25 mouse cellular contexts compared by ENCODE assay signal in genomic region chr13:36541287-36541780, GRCm38 (mm10).
DNase-seq lines count a peak whose midpoint lies in the region; ATAC-seq and TF ChIP-seq lines count a peak whose summit lies in the region.
"Had no signal": no experiment of that assay in that cellular context is flagged by ENCODE, and none has a peak within 500 bp of the region (broad histone marks: within the 10 kb centered on the region; RNA-seq: fewer than 3 reads in every experiment).

No protein-coding gene starts in this region.

- H3K27me3 ChIP-seq in lung, embryonic 16.5 days (ENCODE audit: control insufficient read depth, insufficient read depth, low read depth, low read length), result no peaks in the 10 kb centered on the region
- H3K27me3 ChIP-seq in stomach, embryonic 14.5 days (ENCODE audit: control insufficient read depth, insufficient read depth, low read length), result no peaks in the 10 kb centered on the region
- H3K27me3 ChIP-seq in stomach, postnatal 0 days (ENCODE audit: control insufficient read depth, insufficient read depth, low read length), result no peaks in the 10 kb centered on the region
- H3K27me3 ChIP-seq: forebrain, embryonic 15.5 days; hindbrain, embryonic 13.5 days; midbrain, embryonic 15.5 days; Patski; stomach, embryonic 15.5 days had no signal

- no peaks in the 10 kb centered on the region for H3K9me3 ChIP-seq in lung, embryonic 16.5 days (ENCODE audit: control insufficient read depth, low read length)
- no peaks in the 10 kb centered on the region for H3K9me3 ChIP-seq in stomach, embryonic 14.5 days (ENCODE audit: control insufficient read depth, low read depth, low read length)
- no peaks in the 10 kb centered on the region for H3K9me3 ChIP-seq in stomach, postnatal 0 days (ENCODE audit: control insufficient read depth, low read length)
- H3K9me3 ChIP-seq: embryonic facial prominence, embryonic 13.5 days; forebrain, embryonic 10.5 days; forebrain, embryonic 15.5 days; G1E; hindbrain, embryonic 13.5 days; midbrain, embryonic 15.5 days; stomach, embryonic 15.5 days had no signal

- no peak overlapping the region for H3K9ac ChIP-seq in lung, embryonic 16.5 days (ENCODE audit: low read length)
- no peak overlapping the region for H3K9ac ChIP-seq in stomach, embryonic 14.5 days (replicated peaks; ENCODE audit: low read depth, low read length)
- H3K9ac ChIP-seq in stomach, postnatal 0 days (ENCODE audit: low read length), result no peak overlapping the region
- H3K9ac ChIP-seq: embryonic facial prominence, embryonic 13.5 days; forebrain, embryonic 15.5 days; hindbrain, embryonic 13.5 days; liver, embryonic 14.5 days; lung, embryonic 14.5 days; midbrain, embryonic 15.5 days; stomach, embryonic 15.5 days had no signal

- H3K27ac ChIP-seq in lung, embryonic 16.5 days (ENCODE audit: low read length), result no peak overlapping the region
- H3K27ac ChIP-seq in stomach, embryonic 14.5 days (ENCODE audit: low read length), result no peak overlapping the region
- H3K27ac ChIP-seq in stomach, postnatal 0 days (replicated peaks), result no peak overlapping the region
- H3K27ac ChIP-seq: embryonic facial prominence, embryonic 13.5 days; forebrain, embryonic 10.5 days; forebrain, embryonic 15.5 days; hindbrain, embryonic 13.5 days; liver, embryonic 14.5 days; midbrain, embryonic 15.5 days; stomach, embryonic 15.5 days had no signal

- 79% methylated on average over 2 of the region's 2 CpGs for WGBS in lung, embryonic 16.5 days
- 82% methylated on average over 2 of the region's 2 CpGs for WGBS in stomach, embryonic 14.5 days
- WGBS in stomach, postnatal 0 days, result 69% methylated on average over 2 of the region's 2 CpGs

- no peak overlapping the region for H3K4me2 ChIP-seq in lung, embryonic 16.5 days (ENCODE audit: low read depth, low read length)
- H3K4me2 ChIP-seq in stomach, embryonic 14.5 days (replicated peaks; ENCODE audit: low read depth, low read length), result no peak overlapping the region
- H3K4me2 ChIP-seq in stomach, postnatal 0 days (replicated peaks; ENCODE audit: low read depth), result no peak overlapping the region
- H3K4me2 ChIP-seq: embryonic facial prominence, embryonic 13.5 days; forebrain, embryonic 15.5 days; hindbrain, embryonic 13.5 days; lung, embryonic 14.5 days; midbrain, embryonic 15.5 days; stomach, embryonic 15.5 days had no signal

- no peak for TF ChIP-seq CTCF in stomach, postnatal 0 days (IDR thresholded peaks at IDR 0.05; ENCODE audit: low read depth)

- no peaks in the 10 kb centered on the region for H3K4me1 ChIP-seq in lung, embryonic 16.5 days (replicated peaks; ENCODE audit: control insufficient read depth, insufficient read depth, low read length)
- H3K4me1 ChIP-seq in stomach, embryonic 14.5 days (ENCODE audit: control insufficient read depth, insufficient read depth, low read length), result 0 out of 2 replicates have a peak, but pooled peaks cover 3% of the 10 kb centered on the region
- no peaks in the 10 kb centered on the region for H3K4me1 ChIP-seq in stomach, postnatal 0 days (replicated peaks; ENCODE audit: control insufficient read depth, insufficient read depth)
- H3K4me1 ChIP-seq: stomach, embryonic 15.5 days had no signal

- no peaks in the 10 kb centered on the region for H3K36me3 ChIP-seq in lung, embryonic 16.5 days (ENCODE audit: control insufficient read depth, insufficient read depth, low read length)
- H3K36me3 ChIP-seq in stomach, embryonic 14.5 days (ENCODE audit: control insufficient read depth, insufficient read depth, low read length), result no peaks in the 10 kb centered on the region
- no peaks in the 10 kb centered on the region for H3K36me3 ChIP-seq in stomach, postnatal 0 days (ENCODE audit: control insufficient read depth, insufficient read depth, low read length)
- H3K36me3 ChIP-seq: embryonic facial prominence, embryonic 13.5 days; forebrain, embryonic 10.5 days; forebrain, embryonic 15.5 days; hindbrain, embryonic 13.5 days; midbrain, embryonic 15.5 days; stomach, embryonic 15.5 days had no signal

- no peak for TF ChIP-seq EP300 in stomach, postnatal 0 days (optimal IDR thresholded peaks at IDR 0.05)

- DNase-seq in frontal cortex, adult 2 months (ENCODE audit: extremely low spot score in 1 of 2, low spot score in 1 of 2), result no peak
- DNase-seq in lung, postnatal 25 days (ENCODE audit: low spot score), result no peak
- no peak for DNase-seq in stomach, postnatal 0 days (ENCODE audit: low spot score)
- DNase-seq in right cerebral cortex, postnatal 25 days, result no peak
- DNase-seq: adrenal gland, postnatal 14 days; cerebellum, adult 11 months; cerebellum, adult 9-10 months; kidney, adult 11 months; kidney, postnatal 14 days; layer of hippocampus, adult 9-11 months; liver; lung, embryonic 14.5 days; thymus, postnatal 14 days had no signal

- ATAC-seq in frontal cortex, adult (ENCODE audit: low TSS enrichment), result peak; percentile 41; the same call in 1 of the 2 replicates
- ATAC-seq in lung, embryonic 16.5 days (ENCODE audit: low read depth), result 0 out of 2 replicates have a peak, but pooled peaks have one; percentile 36
- ATAC-seq in stomach, embryonic 14.5 days (ENCODE audit: insufficient number of reproducible peaks, insufficient read depth, low FRiP score, low read depth), result 0 out of 2 replicates have a peak, but pooled peaks have one; percentile 53
- no peak for ATAC-seq in stomach, postnatal 0 days (ENCODE audit: low FRiP score, low TSS enrichment)
- ATAC-seq: forebrain, embryonic 15.5 days; midbrain, embryonic 15.5 days; Patski had no signal

- no peak overlapping the region for H3K4me3 ChIP-seq in lung, embryonic 16.5 days (ENCODE audit: low read length)
- H3K4me3 ChIP-seq in stomach, embryonic 14.5 days (ENCODE audit: low read depth, low read length), result no peak overlapping the region
- H3K4me3 ChIP-seq in stomach, postnatal 0 days (ENCODE audit: low read depth, low read length), result no peak overlapping the region
- H3K4me3 ChIP-seq: embryonic facial prominence, embryonic 13.5 days; forebrain, embryonic 10.5 days; forebrain, embryonic 15.5 days; hindbrain, embryonic 13.5 days; midbrain, embryonic 15.5 days; stomach, embryonic 15.5 days had no signal
